Mouse (Mus musculus): ENCODE data around the gene Cdkn2a. TPM values are rescaled to one million over a fixed set of nuclear protein-coding genes. Genes with fewer than 3 reads are reported as not detected.

The Cdkn2a gene
- 0.25 and 0.66 TPM in 2 replicates for polyA plus RNA-seq (2012; rRNA removed)

DNA sequence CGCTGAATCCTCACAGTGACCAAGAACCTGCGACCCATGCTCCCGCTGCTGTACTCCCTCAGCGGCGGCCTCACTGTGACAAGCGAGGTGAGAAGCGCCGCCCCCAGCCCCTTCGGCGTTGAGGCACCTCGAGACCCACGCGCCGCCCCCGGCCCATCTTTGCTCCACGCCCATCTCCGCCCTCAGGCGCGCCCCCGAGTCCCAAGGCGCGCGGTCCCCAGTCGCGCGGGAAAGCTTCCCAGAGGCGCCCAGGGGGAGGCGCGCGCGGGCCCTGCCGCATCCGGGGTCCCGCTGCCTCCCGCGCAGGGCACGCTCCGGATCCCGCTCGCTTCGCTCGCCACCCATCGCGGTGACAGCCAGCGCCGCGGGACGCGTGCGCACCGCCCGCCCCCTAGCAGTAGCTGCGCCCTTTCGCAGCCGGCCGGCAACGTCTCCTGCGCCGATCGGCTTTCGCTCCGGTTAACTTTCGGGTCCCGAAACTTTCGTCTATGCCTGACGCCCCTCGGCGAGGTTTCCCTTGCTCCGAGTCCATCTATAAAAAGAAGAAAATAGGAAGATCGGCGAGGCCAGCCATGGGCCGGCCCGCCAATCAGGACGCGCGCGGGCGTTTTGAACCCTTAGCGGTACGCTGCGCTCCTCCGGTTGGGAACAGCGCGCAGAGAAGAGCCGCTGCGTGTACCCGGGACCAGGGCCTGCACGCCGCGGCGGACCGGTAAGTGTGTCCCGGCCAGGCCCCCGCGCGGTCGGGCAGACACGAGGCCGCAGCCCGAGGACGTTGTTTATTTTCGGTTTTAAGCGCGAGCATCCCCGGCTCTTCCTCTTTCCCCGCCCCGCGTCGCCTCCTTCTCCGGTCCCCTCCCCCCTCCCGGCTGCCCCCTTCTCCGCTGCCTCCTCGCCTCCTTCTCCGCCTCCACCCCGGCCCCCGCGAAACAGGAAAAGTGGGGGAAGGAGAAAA lies at the start of gene Cdkn2a:
Gene Cdkn2a (minus strand): TSS at position 168 of the 955 bp plus-strand sequence.
- no peak for DNase-seq (ENCODE audit: low read depth)

DNA sequence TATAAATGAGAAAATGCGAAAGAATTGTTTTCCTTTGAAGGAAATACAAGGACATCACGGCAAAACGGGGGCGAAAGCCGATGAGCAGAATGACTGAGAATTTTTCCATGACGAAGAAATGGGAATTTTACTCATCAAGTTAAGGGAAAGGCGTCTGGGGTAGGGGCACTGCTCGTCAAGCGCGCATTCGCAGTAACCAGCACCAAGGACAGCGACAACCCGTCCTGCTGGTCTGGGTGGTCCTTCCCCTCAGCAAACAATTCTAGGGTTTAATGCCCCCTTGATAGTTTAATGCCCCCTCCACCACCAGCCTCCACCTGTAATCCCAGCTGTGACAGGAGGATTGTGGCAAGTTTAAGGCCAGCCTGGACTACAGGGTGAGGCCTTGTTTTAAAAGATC lies 19.0 kb upstream of the Cdkn2a start:
- no peak for DNase-seq (ENCODE audit: low read depth)

DNA sequence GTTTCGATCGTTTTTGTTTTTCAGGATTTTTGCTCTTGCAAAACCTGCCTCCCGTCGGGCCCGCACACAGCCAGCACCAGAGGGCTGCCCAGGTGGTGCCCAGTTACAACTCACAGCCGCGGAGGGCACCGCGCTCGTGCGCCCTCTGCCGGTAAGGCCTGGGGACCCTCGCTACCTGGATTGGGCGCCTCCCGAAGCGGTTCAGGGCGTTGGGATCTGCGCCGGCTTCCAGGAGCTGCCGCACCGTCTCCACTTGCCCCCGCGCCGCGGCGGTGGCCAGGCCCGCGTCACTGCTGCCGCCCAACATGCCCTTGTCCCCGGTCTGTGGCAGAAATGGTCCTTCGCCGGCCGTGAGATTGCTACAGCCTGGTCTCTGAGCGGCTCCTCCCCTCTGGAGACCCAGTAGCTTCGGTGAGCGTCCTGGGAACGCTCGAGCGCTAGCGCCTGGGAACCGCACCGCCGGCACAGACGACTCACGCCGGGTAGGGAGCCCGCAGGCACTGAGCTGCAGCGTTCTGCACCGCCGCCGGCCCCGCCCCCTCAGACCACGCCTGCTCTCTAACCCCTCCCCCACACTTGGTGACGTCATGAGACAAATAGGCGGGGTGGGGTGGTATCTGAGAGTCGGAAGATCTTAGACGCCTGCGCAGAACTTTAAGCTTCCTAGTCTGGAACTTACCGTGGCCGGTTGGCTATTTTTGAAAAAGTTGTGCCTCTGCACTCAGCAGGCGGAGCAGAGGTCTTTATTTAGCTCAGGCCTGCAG lies 16.2 kb upstream of the Cdkn2a start, which contains the start of gene Cdkn2b:
Gene Cdkn2b (minus strand): TSS at position 549 of the 764 bp plus-strand sequence.
- DNase-seq (ENCODE audit: low read depth), result no peak

DNA sequence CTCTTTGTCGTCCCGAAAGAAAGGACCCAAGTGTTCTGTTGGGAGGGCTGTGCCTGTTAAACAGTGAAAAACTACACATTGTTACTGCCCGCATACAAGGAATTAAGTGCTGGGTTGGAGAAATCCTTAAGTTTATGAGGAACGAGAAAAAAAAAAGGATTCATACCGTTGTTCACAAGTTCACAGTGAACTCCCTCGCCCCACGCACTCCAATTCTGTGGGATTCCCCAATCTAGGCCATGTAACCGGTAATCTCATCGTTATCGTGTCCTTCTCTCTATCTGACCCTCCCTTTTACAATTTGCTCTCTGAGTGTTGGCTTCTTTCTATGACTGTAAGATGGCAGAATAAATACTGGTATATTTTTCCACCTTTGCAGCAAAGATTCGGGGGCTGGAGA lies 15.5 kb upstream of the Cdkn2a start:
- no peak for DNase-seq (ENCODE audit: low read depth)

DNA sequence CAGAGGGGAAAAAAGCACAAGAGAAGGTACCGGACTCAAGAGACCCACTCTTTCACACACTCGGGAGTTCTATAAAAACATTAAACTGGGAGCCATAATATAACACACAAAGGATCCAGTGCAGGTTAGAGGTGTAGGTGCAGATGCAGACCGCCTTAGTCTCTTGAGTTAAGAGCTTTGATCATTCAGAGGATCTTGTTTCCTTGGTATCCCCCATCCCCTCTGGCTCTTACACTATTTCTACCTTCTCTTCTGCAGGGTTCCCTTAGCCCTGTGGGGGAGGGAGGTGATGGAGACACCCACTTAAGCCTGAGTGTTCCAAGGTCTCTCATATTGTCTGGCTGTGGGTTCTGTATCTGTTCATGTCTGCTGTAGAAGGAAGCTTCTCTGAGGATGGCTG lies 13.5 kb upstream of the Cdkn2a start:
- no peak for DNase-seq (ENCODE audit: low read depth)

DNA sequence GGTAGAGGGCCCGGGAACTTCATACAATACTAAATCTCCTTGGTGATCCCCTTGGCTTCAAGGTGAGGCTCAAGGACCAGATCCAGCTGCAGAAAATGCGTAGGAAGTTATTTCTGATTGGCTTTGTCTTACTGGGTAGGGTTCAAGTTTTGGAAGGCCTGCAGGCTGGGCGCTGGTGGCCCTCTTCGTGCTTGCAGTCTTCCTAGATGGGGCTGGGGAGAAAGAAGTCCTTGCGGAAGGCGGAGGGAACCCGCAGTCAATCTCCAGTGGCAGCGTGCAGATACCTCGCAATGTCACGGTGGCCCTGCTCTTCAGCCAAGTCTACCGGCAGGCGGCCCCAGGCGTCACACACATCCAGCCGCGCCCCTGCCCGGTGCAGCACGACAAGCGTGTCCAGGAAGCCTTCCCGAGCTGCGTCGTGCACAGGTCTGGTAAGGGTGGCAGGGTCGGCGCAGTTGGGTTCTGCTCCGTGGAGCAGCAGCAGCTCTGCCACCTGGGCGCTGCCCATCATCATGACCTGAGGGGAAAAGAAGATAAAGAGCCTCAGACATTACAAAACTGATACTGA lies 12.4 kb upstream of the Cdkn2a start:
- DNase-seq (ENCODE audit: low read depth), result no peak

DNA sequence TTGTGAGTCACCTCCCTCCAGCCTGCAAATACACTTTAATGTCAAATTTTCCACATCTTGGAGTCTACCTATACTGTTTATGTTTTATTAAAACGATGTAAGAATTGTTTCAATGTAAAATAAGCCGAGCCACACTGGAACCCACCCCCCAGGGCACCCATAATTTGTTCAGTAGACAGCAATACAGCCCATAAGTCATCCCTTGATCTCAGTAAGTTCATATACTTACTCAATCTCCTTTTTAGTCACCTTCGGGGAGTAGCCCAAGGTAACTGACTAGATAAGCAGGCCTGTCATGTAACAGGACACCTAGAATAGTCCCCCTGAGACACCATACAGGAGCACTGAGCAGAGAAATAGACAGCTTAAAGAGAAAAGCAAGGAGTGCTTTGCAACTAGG lies 11.2 kb upstream of the Cdkn2a start:
- no peak for DNase-seq (ENCODE audit: low read depth)

DNA sequence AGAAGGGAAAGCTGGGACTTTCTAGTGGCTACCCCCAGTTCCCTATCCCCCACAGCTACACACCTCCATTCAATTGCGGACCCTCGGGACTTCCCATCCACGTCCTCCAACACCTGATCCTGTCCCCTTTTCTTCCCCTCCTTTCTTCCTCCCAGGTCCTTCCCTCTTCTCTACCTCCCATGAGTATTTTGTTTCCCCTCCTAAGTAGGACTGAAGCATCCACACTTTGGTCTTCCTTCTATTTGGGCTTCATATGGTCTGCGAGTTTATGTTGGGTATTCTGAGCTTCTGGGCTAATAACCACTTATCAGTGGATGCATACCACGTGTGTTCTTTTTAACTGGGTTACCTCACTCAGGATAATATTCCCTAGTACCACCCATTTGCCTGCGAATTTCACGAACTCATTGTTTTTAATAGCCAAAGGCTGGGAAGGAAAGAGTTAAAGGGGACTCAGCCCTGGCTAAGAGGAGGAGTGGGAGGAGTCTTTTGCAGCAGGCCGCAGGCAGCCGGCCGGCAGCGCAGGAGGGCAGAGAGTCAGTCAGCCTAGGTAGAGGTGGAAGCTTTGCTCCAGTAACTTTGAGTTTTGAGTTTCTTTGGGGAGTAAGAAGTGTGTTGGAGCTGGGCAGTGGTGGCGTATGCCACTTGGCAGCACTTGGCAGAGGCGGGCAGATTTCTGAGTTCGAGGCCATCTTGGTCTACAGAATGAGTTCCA lies 9.0 kb upstream of the Cdkn2a start:
- no peak for DNase-seq (ENCODE audit: low read depth)

DNA sequence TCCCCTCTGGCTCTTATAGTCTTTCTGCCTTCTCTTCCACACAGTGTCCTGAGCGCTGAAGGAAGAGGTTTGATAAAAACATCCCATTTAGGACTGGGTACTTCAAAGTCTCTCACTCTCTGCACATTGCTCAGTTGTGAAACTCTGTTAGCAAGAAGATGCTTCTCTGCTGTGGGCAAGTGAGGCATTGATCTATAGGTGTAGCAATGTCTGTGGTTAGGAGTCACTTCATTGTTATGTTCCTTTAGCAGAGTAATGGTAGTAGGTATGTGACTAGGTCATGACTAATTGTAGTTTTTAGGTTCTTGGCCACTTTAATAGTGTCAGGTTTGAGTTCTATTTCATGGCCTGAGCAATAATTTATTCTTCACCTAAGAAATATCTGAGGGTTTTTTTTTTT lies 7.7 kb upstream of the Cdkn2a start:
- DNase-seq (ENCODE audit: low read depth), result no peak

DNA sequence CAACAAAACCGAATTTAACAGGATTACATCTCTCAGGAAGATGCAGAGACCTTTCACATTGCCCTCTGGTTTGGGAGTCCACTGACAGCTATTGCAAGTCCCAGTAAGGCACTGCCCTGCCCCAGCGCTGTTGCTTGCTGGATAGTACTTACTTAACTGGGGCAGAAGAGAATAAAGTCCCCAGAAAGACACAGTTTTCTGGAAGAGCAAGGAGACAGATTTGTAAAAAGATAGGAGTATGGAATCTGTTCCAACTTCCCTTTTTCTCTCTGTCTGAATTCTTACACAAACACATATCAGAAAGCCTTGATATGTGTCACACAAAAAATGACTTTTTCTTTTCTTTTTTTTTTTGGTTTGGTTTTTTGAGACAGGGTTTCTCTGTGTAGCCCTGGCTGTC lies 5.3 kb upstream of the Cdkn2a start:
- DNase-seq (ENCODE audit: low read depth), result no peak

DNA sequence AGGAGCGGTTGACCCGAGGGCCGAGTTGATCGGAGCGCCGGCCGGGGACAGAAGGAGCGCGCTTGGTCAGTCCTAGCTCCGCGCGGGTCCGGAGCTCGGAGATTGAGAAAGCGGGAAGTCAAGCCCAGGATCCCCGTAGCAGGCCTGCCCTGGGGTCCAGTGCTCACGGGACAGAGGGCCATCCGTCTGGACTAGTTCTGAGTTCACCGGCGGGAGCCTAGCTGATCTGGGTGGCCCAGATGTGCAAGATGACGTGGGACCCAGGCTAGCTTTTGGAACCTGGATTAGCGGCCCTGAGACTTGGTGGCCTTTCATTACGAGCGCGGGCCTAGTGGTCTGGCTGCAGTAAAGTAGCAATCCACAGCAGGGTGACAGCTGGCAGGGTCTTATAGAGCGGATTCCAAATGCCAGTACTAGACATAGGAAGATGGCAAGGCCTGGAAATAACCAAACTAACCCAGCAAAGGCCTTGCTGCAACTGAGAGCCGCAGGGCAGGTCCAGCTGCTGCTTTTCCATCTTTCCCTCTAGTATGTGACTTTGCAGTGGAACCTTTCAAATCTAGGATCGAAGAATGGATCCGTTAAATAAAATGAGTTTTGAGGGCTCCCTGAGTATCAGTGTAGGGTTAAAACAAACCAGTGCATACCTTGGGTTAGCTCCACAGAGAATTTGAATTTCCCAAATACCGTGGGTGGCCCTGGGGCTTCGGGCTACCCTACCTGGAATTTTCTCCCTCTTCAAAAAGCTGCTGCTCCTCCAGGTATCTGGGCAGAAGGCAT lies 1.2 kb upstream of the Cdkn2a start:
- DNase-seq (ENCODE audit: low read depth), result no peak

DNA sequence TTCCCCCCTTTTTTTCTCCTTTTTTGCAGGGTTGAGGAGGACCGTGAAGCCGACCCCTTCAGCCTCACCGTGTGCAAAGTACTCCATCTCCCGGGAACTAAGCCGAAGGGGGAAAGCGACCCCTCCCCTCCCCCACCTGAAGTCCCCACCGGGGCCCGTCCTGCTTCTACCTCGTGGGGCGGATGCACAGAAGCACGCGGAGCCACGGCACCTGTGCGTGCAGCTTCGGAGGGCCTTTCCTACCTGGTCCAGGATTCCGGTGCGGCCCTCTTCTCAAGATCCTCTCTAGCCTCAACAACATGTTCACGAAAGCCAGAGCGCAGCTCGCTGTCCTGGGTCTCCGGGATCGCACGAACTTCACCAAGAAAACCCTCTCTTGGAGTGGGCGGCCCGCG lies 365 bp downstream of the Cdkn2a start:
- DNase-seq (ENCODE audit: low read depth), result no peak

DNA sequence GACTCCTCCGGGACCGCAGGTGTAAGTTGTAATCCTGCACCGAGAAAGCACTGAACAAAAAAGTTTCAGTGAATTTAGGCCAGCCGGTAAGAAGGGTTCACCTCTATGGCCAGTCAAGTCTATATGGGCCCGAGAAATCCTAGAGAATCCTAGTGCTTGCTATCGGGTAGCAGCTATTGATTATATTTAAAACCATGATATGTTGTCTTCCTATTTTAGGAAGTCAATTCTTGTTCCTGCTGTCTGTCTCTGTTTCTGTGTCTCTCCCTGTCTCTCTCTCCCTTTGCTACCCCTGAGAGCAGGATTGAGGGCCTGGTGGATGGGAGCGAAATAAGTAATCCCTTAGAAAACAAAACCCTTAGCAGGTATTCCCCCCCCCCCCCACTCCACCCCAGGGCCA lies 937 bp downstream of the Cdkn2a start:
- DNase-seq (ENCODE audit: low read depth), result no peak

DNA sequence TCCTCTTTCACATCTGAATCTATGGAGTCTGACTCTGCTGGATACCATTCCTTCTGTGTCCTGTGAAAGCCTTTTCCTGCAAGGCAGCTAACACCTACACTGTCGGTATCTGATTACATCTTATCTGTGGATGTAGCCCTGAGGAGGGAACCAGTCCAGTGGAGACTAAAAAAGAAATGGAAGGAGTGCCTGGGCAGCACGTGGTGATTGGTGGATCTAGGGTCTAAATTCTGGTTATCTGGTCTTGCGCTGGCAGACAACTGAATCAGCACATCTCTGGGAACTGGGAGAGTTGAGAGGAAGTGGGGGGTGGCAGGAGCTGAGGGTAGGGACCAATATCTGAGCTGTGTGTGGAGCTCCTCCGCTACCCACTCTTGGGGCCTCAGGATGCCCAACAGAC lies 5.4 kb downstream of the Cdkn2a start:
- no peak for DNase-seq (ENCODE audit: low read depth)

DNA sequence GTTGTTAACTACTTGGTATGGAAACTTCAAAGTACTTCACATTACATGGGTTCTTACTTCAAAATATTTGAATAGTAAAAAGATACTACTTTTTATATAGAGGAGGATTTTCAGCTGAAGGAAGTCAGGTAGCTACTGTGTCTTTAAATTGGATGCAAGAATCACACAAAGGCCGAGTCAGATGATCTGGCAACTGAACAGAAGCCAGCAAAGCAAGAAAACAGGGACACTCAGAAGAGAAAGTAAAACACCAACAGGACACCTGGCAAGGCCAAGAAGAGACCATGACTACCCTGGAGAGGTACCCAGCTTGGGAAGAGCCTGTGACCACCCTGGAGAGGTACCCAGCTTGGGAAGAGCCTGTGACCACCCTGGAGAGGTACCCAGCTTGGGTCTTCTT lies 7.9 kb downstream of the Cdkn2a start:
- no peak for DNase-seq (ENCODE audit: low read depth)

DNA sequence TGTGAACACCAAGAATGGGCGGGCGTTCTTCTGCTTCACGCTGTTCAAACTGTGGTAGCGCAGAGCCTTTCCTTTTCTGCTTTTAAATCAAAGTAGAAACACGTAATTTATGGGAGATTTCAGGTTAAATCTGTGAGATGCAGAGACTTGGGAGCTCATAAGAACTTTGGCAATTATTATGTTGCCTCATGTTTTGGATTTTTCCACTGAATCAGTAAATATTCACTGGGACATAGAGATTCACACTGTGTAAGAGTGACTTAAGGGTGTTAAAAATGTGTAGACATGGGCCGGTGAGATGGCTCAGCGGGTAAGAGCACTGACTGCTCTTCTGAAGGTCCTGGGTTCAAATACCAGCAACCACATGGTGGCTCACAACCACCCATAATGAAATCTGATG lies 8.8 kb downstream of the Cdkn2a start:
- no peak for DNase-seq (ENCODE audit: low read depth)

DNA sequence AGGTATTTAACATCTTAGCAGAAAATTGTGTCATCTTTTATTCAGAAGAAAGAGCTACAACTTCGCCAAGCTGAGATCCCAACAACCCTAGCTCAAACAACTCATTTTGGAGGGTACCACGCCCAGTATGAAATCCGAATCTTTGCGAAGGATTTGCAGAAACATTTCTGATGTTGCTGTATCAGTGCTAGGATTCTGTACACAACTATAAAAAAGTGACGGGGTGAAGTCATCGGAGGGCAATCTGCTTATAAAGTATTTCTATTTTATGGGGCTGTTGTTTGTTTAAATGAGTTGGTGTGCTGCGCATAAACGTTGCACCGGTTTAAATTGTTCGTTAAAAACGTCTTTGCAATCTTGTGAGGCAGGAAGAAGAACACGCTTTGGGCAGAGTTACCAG lies 11.8 kb downstream of the Cdkn2a start:
- no peak for DNase-seq (ENCODE audit: low read depth)

DNA sequence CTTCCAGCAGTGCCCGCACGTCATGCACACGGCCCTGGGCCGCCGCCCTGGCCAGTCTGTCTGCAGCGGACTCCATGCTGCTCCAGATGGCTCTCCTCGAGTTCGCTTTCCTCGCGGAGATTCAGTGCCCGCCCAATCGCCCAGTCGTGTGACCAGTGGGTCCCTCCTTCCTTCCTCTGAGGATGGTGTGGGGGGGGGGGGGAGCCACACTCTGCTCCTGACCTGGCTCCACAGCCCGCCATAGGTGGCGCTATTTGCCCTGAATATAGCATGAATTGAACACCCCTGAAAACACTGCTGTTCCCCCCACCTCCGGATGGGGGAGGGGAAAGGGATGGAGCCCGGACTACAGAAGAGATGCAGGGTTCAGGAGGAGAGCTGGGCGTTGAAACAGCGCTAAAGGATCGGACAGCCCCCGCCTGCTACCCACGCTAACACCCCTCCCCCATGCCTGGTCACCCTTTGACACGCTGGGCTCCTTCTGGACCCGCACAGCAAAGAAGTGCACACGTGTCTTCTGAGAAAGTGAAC lies 12.4 kb downstream of the Cdkn2a start:
- no peak for DNase-seq (ENCODE audit: low read depth)

DNA sequence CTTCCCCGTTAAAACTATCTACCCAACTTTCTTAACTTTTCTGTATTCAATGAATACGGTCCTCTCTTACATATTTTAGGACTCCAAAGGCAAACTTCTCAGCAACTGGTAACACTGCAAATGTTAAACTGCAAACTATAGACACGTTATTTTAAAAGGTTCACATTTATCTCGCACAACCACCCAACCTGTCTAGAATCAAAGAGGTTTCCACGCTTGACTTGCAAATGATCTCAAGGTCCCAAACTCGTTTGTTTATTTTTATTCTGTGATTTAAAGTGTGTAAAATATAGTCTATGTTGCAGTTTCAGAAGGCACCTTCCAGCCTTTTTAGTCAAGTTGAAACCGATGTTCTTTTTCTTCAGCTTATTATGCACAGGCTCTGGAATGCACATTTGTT lies 13.2 kb downstream of the Cdkn2a start:
- no peak for DNase-seq (ENCODE audit: low read depth)

DNA sequence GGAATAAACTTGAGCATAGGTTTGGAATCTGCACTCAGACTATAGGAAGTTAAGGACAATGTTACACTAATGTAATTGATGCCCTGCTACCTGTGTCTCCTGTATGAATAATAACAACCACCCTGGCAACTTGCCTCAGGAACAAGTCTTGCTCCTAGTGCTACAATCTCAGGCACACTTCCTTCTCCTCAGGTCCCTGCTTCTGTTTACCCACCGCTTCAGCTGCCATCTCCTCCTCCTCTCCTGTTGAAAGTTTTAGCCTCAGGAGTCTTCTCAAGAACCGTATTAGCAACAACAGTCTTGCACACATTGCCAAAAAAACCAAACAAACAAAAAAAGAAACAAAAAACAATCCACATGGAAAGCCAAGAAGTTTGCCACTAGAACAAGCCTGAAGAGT lies 14.8 kb downstream of the Cdkn2a start:
- DNase-seq (ENCODE audit: low read depth), result no peak

DNA sequence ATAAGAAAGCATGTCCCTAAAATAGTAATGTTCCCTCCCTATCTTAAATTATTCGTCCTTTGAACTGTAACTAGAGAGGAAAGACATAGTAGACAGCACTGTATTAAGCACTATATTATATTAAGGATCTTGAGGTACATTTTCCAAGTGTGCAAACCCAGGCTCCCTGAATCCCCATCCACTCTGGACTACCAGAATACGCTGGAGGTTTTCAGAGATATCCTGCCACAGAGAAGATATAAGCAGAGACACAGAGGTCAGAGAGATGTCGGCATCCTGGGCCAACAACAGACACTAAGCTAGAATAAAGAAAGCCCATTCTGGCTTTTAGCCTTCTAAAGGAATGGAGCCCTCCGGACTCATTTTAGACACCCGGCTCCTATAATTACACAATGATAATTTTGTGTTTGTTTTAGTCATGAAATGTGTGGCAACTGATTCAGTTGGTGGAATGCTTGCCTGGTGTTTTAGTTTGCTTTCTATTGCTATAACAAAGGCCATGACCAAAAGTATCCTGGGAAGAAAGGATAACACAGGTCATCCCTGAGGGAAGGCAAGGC lies 17.0 kb downstream of the Cdkn2a start:
- no peak for DNase-seq (ENCODE audit: low read depth)
